Mouse (Mus musculus): ENCODE results near the gene Gm1140. TPM values are rescaled to one million over a fixed set of nuclear protein-coding genes. Genes with fewer than 3 reads are reported as not detected.
"Not testable (repeated sequence)": the region's sequence is repeated elsewhere in the genome, so short reads cannot be mapped to it uniquely, and the experiment has no call there.

The Gm1140 gene
- not detected in 3 replicates for total RNA-seq (2017)

- ATAC-seq (replicated peaks; ENCODE audit: insufficient number of reproducible peaks, low FRiP score, low TSS enrichment, poor library complexity, severe bottlenecking) = not testable (repeated sequence)
These were observed at the start of gene Gm1140 for GRCm38 (mm10) chrX:67693462-67693861. TSS of gene Gm1140 (minus strand) at chrX:67693562.

GRCm38 (mm10) chrX:67695398-67695797 lies 2.0 kb upstream of the Gm1140 start, which contains the start of gene Gm14692:
TSS of gene Gm14692 (plus strand) at chrX:67695698.
- not testable (repeated sequence) for ATAC-seq (replicated peaks; ENCODE audit: insufficient number of reproducible peaks, low FRiP score, low TSS enrichment, poor library complexity, severe bottlenecking)

Other genes with a start within 250 kb of the Gm1140 start
- not detected in 3 replicates for gene Gm14692, start 2.1 kb upstream of the Gm1140 start, total RNA-seq (2017)
- not detected in 3 replicates for gene 4933436I01Rik, start 227.9 kb upstream of the Gm1140 start, total RNA-seq (2017)

Measured in monocyte, adult 5-6 weeks (primary cell).